Mouse (Mus musculus) ES-E14 (cell line): Measurements from ENCODE around the gene Zbtb22.

Experiments used
- HCFC1 ChIP-seq: IDR thresholded peaks from 2 replicates; pipeline ENCODE4 v1.6.1; 2012; ENCODE audit warnings: low read length, inconsistent platforms, borderline replicate concordance; ENCODE audit not compliant: insufficient read depth
- MAFK ChIP-seq: IDR thresholded peaks from 2 replicates; pipeline ENCODE4 v1.6.1; 2014; ENCODE audit warnings: mild to moderate bottlenecking, low read depth, low read length, inconsistent platforms; ENCODE audit not compliant: insufficient read depth
- ZC3H11A ChIP-seq: IDR thresholded peaks from 2 replicates; pipeline ENCODE4 v1.6.1; 2012; ENCODE audit warnings: low read depth, mild to moderate bottlenecking, inconsistent platforms, low read length, borderline replicate concordance
- ZNF384 ChIP-seq: IDR thresholded peaks from 2 replicates; pipeline ENCODE4 v1.6.1; 2012; ENCODE audit warnings: low read depth, low read length, inconsistent platforms

GRCm38 (mm10) chr17:33917656-33918292 lies 2.1 kb downstream of the Zbtb22 start:
- TF ChIP-seq ZC3H11A, result no peak
- TF ChIP-seq HCFC1, result no peak
- TF ChIP-seq MAFK, result no peak
- TF ChIP-seq ZNF384, result no peak
